In genomic region chr11:118004217-118004616, GRCm38 (mm10) we compare ENCODE assay signal across 17 mouse cellular contexts. TPM values are rescaled to one million over a fixed set of nuclear protein-coding genes. Genes with fewer than 3 reads are reported as not detected.
DNase-seq lines count a peak whose midpoint lies in the region; ATAC-seq and TF ChIP-seq lines count a peak whose summit lies in the region.
"Had no signal": no experiment of that assay in that cellular context is flagged by ENCODE, and none has a peak within 500 bp of the region (broad histone marks: within the 10 kb centered on the region; RNA-seq: fewer than 3 reads in every experiment).

No protein-coding gene starts in this region.

- 72% methylated on average over 5 of the region's 5 CpGs for WGBS in embryonic facial prominence, embryonic 13.5 days
- 85% methylated on average over 5 of the region's 5 CpGs for WGBS in embryonic facial prominence, embryonic 10.5 days
- WGBS in kidney, adult 2 months = 69% methylated on average over 5 of the region's 5 CpGs
- WGBS in kidney, postnatal 0 days = 42% methylated on average over 5 of the region's 5 CpGs

- TF ChIP-seq POLR2A in kidney, adult 2 months (IDR thresholded peaks at IDR 0.05; ENCODE audit: low read depth, low read length) = no peak

- H3K27me3 ChIP-seq in embryonic facial prominence, embryonic 13.5 days = no peaks in the 10 kb centered on the region
- no peaks in the 10 kb centered on the region for H3K27me3 ChIP-seq in embryonic facial prominence, embryonic 10.5 days (replicated peaks; ENCODE audit: low read depth, poor library complexity, severe bottlenecking)
- H3K27me3 ChIP-seq in kidney, adult 2 months (replicated peaks; ENCODE audit: control insufficient read depth, insufficient read depth, low read length) = no peaks in the 10 kb centered on the region
- H3K27me3 ChIP-seq in E14TG2a.4 (ENCODE audit: insufficient read depth, low read length) = no peaks in the 10 kb centered on the region
- no peaks in the 10 kb centered on the region for H3K27me3 ChIP-seq in kidney, postnatal 0 days (ENCODE audit: insufficient read depth, low read length)
- H3K27me3 ChIP-seq: CH12.LX; forebrain, embryonic 13.5 days; neural tube, embryonic 12.5 days had no signal

- no peak overlapping the region for H3K4me2 ChIP-seq in embryonic facial prominence, embryonic 13.5 days
- H3K4me2 ChIP-seq in kidney, postnatal 0 days (ENCODE audit: low read length) = no peak overlapping the region
- H3K4me2 ChIP-seq: forebrain, embryonic 13.5 days; neural tube, embryonic 12.5 days had no signal

- no peaks in the 10 kb centered on the region for H3K9me3 ChIP-seq in embryonic facial prominence, embryonic 13.5 days
- H3K9me3 ChIP-seq in embryonic facial prominence, embryonic 10.5 days = no peaks in the 10 kb centered on the region
- no peaks in the 10 kb centered on the region for H3K9me3 ChIP-seq in E14TG2a.4 (ENCODE audit: low read length)
- H3K9me3 ChIP-seq in kidney, postnatal 0 days (replicated peaks; ENCODE audit: low read length) = no peaks in the 10 kb centered on the region
- H3K9me3 ChIP-seq: forebrain, embryonic 13.5 days; neural tube, embryonic 12.5 days had no signal

- H3K27ac ChIP-seq in embryonic facial prominence, embryonic 13.5 days = 0 out of 2 replicates have a peak overlapping the region, but pooled peaks have one; percentile 14
- no peak overlapping the region for H3K27ac ChIP-seq in embryonic facial prominence, embryonic 10.5 days (replicated peaks)
- peak overlapping the region; percentile 72 for H3K27ac ChIP-seq in kidney, adult 2 months (ENCODE audit: insufficient read depth, low read depth, low read length)
- H3K27ac ChIP-seq in kidney, postnatal 0 days = peak overlapping the region; percentile 84
- H3K27ac ChIP-seq: forebrain, embryonic 13.5 days; liver, embryonic 14.5 days; neural tube, embryonic 12.5 days had no signal

- H3K9ac ChIP-seq in embryonic facial prominence, embryonic 13.5 days = no peak overlapping the region
- H3K9ac ChIP-seq in kidney, postnatal 0 days (ENCODE audit: low read depth, low read length) = no peak overlapping the region
- H3K9ac ChIP-seq: forebrain, embryonic 13.5 days; liver, embryonic 14.5 days; neural tube, embryonic 12.5 days had no signal

- TF ChIP-seq CTCF in kidney, adult 2 months (conservative IDR thresholded peaks at IDR 0.05; ENCODE audit: insufficient read depth, insufficient read length, low read depth, low read length) = no peak
- TF ChIP-seq CTCF in E14TG2a.4 (conservative IDR thresholded peaks at IDR 0.05; ENCODE audit: low read length) = no peak
- no peak for TF ChIP-seq CTCF in kidney, postnatal 0 days (IDR thresholded peaks at IDR 0.05; ENCODE audit: low read depth)

- no peak overlapping the region for H3K4me3 ChIP-seq in embryonic facial prominence, embryonic 13.5 days
- H3K4me3 ChIP-seq in embryonic facial prominence, embryonic 10.5 days = no peak overlapping the region
- H3K4me3 ChIP-seq in kidney, adult 2 months (ENCODE audit: insufficient read depth, low read depth, low read length) = no peak overlapping the region
- 0 out of 2 replicates have a peak overlapping the region, but pooled peaks have one; percentile 71 for H3K4me3 ChIP-seq in E14TG2a.4 (replicated peaks; ENCODE audit: low read length)
- H3K4me3 ChIP-seq in kidney, postnatal 0 days (replicated peaks; ENCODE audit: low read depth, low read length) = no peak overlapping the region
- H3K4me3 ChIP-seq: forebrain, embryonic 13.5 days; neural tube, embryonic 12.5 days had no signal

- H3K4me1 ChIP-seq in embryonic facial prominence, embryonic 13.5 days = peaks cover 26% of the 10 kb centered on the region
- peaks cover 28% of the 10 kb centered on the region for H3K4me1 ChIP-seq in embryonic facial prominence, embryonic 10.5 days
- peaks cover 15% of the 10 kb centered on the region for H3K4me1 ChIP-seq in kidney, adult 2 months (ENCODE audit: control insufficient read depth, insufficient read depth, low read length)
- peaks cover 97% of the 10 kb centered on the region for H3K4me1 ChIP-seq in E14TG2a.4 (replicated peaks; ENCODE audit: low read depth, low read length)
- H3K4me1 ChIP-seq in kidney, postnatal 0 days (replicated peaks; ENCODE audit: insufficient read depth, low read length) = peaks cover 20% of the 10 kb centered on the region

- no peak for DNase-seq in embryonic facial prominence, embryonic 10.5 days (ENCODE audit: low spot score)
- DNase-seq in kidney, adult 2 months = peak; percentile 71
- no peak for DNase-seq in kidney, adult 8-10 months
- DNase-seq in kidney, postnatal 0 days (ENCODE audit: low spot score) = peak; percentile 86
- DNase-seq in ovary, adult 18-20 months (ENCODE audit: low spot score) = no peak
- DNase-seq in adipocyte (ENCODE audit: low spot score) = no peak
- DNase-seq: cerebellum, adult 11 months; gastrocnemius, postnatal 36 days; layer of hippocampus, adult 9-11 months; right cerebral cortex, postnatal 25 days had no signal

- ATAC-seq in embryonic facial prominence, embryonic 13.5 days (ENCODE audit: insufficient number of reproducible peaks, insufficient read depth, low FRiP score, low TSS enrichment, low read depth) = no peak
- peak; percentile 56; the same call in 1 of the 2 replicates for ATAC-seq in kidney, postnatal 0 days (replicated peaks; ENCODE audit: low FRiP score, low read depth)
- ATAC-seq: activated CD4-positive, CD25-positive, alpha-beta regulatory T cell, adult 4 months; forebrain, embryonic 13.5 days had no signal

- H3K36me3 ChIP-seq in embryonic facial prominence, embryonic 13.5 days = peaks cover 79% of the 10 kb centered on the region
- peaks cover 84% of the 10 kb centered on the region for H3K36me3 ChIP-seq in embryonic facial prominence, embryonic 10.5 days (replicated peaks)
- no peaks in the 10 kb centered on the region; the same call in 1 of the 2 replicates for H3K36me3 ChIP-seq in kidney, adult 2 months (ENCODE audit: control insufficient read depth, insufficient read depth, low read length)
- H3K36me3 ChIP-seq in E14TG2a.4 (ENCODE audit: insufficient read depth, low read length) = peaks cover 88% of the 10 kb centered on the region
- peaks cover 44% of the 10 kb centered on the region for H3K36me3 ChIP-seq in kidney, postnatal 0 days (ENCODE audit: insufficient read depth, low read length)

RNA-seq across cellular contexts. Expression of gene Pgs1, which starts 18.1 kb away (rescaled TPM):
- polyA plus RNA-seq in embryonic facial prominence, embryonic 13.5 days (2015; fragmentation: Nextera tagmentation; extraction: Ambion mirVana) = 37.4 and 39.5 TPM in 2 replicates
- 43.5 and 44.6 TPM in 2 replicates for polyA plus RNA-seq in embryonic facial prominence, embryonic 10.5 days (2016; fragmentation: Nextera tagmentation; extraction: Ambion mirVana)
- polyA plus RNA-seq in kidney, adult 2 months (2012; rRNA removed) = 29.7 and 30.4 TPM in 2 replicates
- 29.6 and 32.0 TPM in 2 replicates for polyA plus RNA-seq in kidney, postnatal 0 days (2015; fragmentation: Nextera tagmentation; extraction: Ambion mirVana)

RNA-seq across cellular contexts. Expression of gene Socs3, which starts 34.4 kb away (rescaled TPM):
- polyA plus RNA-seq in embryonic facial prominence, embryonic 13.5 days (2015; fragmentation: Nextera tagmentation; extraction: Ambion mirVana) = 12.7 and 15.0 TPM in 2 replicates
- polyA plus RNA-seq in embryonic facial prominence, embryonic 10.5 days (2016; fragmentation: Nextera tagmentation; extraction: Ambion mirVana) = 13.6 and 16.7 TPM in 2 replicates
- polyA plus RNA-seq in kidney, adult 2 months (2012; rRNA removed) = 4.3 and 5.0 TPM in 2 replicates
- 11.7 and 14.4 TPM in 2 replicates for polyA plus RNA-seq in kidney, postnatal 0 days (2015; fragmentation: Nextera tagmentation; extraction: Ambion mirVana)

Comparison
In these comparisons a context has a peak if more than half of its experiments do, and no peak if none do; other contexts are left out.
1. DNase-seq: peak in kidney, adult 2 months (single experiment) and kidney, postnatal 0 days (single experiment); none in embryonic facial prominence, embryonic 10.5 days (single experiment), kidney, adult 8-10 months (0 of 2), ovary, adult 18-20 months (single experiment) and adipocyte (single experiment).